Mouse (Mus musculus): Measurements from ENCODE around the gene Ajm1. TPM values are rescaled to one million over a fixed set of nuclear protein-coding genes. Genes with fewer than 3 reads are reported as not detected.

The Ajm1 gene
- polyA plus RNA-seq (2014; fragmentation: Nextera tagmentation; extraction: Ambion mirVana), result 0.28 and 0.69 TPM in 2 replicates

DNA sequence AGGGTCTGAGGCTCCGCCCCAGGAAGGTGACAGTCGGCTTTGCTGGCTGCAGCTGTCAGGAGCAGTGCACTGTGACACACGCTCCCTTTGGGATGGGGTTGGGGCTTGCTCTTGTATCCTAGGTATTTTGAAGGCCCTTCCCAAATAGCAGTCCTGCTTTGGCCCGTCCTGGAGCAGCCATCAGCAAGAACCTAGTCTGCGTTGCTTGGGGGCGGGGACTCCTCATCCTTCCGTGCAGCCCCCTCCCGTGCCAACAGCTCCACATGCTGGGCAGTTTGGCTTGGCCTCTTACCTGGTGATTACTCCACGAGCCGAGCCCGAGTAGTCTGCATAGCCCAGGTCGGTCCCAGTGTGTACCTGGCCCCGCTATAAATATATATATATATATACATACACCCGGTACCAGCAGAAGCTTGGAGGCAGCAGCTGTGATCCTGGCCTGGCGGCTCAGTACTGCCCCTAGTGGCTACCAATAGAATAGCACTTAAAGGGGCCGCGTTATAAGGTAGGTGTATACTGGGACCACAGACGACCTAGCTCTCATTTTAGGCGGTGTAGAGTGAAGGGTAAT lies at the start of gene Ajm1:
Gene Ajm1, minus strand, starts transcription at position 464 of the 571 bp plus-strand sequence.
- ATAC-seq (replicated peaks; ENCODE audit: low FRiP score), result peak; percentile 52
- Histone ChIP-seq H3K9ac (ENCODE audit: low read length) (no peak within 1 kb of the TSS), H3K9me3 (ENCODE audit: control insufficient read depth, low read length) (no peaks in the 10 kb centered on the region), H3K27me3 (ENCODE audit: control insufficient read depth, insufficient read depth, low read length) (peaks cover 51% of the 10 kb centered on the region), H3K36me3 (ENCODE audit: control insufficient read depth, insufficient read depth, low read length) (peaks cover 2% of the 10 kb centered on the region; the same call in 1 of the 2 replicates), H3K4me2 (ENCODE audit: low read depth, low read length, severe bottlenecking) (peak within 1 kb of the TSS; percentile 48), H3K4me1 (replicated peaks; ENCODE audit: control insufficient read depth, insufficient read depth, low read length) (peaks cover 15% of the 10 kb centered on the region), H3K4me3 (ENCODE audit: low read depth, low read length) (peak within 1 kb of the TSS; percentile 23), H3K27ac (ENCODE audit: low read depth, low read length) (no peak within 1 kb of the TSS)
- WGBS, result 7% methylated on average over 19 of the region's 19 CpGs
- DNase-seq (ENCODE audit: low spot score), result peak; percentile 83

GRCm38 (mm10) chr2:25628738-25629137 lies 47.2 kb upstream of the Ajm1 start:
- Histone ChIP-seq H3K27me3 (ENCODE audit: control insufficient read depth, insufficient read depth, low read length) (no peaks in the 10 kb centered on the region; the same call in 1 of the 2 replicates), H3K4me3 (ENCODE audit: low read depth, low read length) (no peak overlapping the region), H3K27ac (ENCODE audit: low read depth, low read length) (no peak overlapping the region), H3K4me1 (replicated peaks; ENCODE audit: control insufficient read depth, insufficient read depth, low read length) (no peaks in the 10 kb centered on the region), H3K4me2 (ENCODE audit: low read depth, low read length, severe bottlenecking) (no peak overlapping the region), H3K9me3 (ENCODE audit: control insufficient read depth, low read length) (no peaks in the 10 kb centered on the region), H3K9ac (ENCODE audit: low read length) (no peak overlapping the region), H3K36me3 (ENCODE audit: control insufficient read depth, insufficient read depth, low read length) (no peaks in the 10 kb centered on the region)
- DNase-seq (ENCODE audit: low spot score), result no peak
- ATAC-seq (replicated peaks; ENCODE audit: low FRiP score), result no peak
- WGBS, result 61% methylated on average over 4 of the region's 4 CpGs

- H3K27me3 ChIP-seq (ENCODE audit: control insufficient read depth, insufficient read depth, low read length), result no peaks in the 10 kb centered on the region; the same call in 1 of the 2 replicates
- H3K27ac ChIP-seq (ENCODE audit: low read depth, low read length), result no peak within 1 kb of the TSS
These were observed 46.3 kb upstream of the Ajm1 start, which contains the start of gene Fcna for GRCm38 (mm10) chr2:25627811-25628210. Gene Fcna (minus strand): TSS chr2:25628030.

GRCm38 (mm10) chr2:25625986-25626385 lies 44.4 kb upstream of the Ajm1 start:
- Histone ChIP-seq H3K4me3 (ENCODE audit: low read depth, low read length) (no peak overlapping the region), H3K4me1 (replicated peaks; ENCODE audit: control insufficient read depth, insufficient read depth, low read length) (no peaks in the 10 kb centered on the region; the same call in 1 of the 2 replicates), H3K4me2 (ENCODE audit: low read depth, low read length, severe bottlenecking) (no peak overlapping the region), H3K27me3 (ENCODE audit: control insufficient read depth, insufficient read depth, low read length) (no peaks in the 10 kb centered on the region; the same call in 1 of the 2 replicates), H3K36me3 (ENCODE audit: control insufficient read depth, insufficient read depth, low read length) (no peaks in the 10 kb centered on the region), H3K9me3 (ENCODE audit: control insufficient read depth, low read length) (no peaks in the 10 kb centered on the region), H3K9ac (ENCODE audit: low read length) (no peak overlapping the region), H3K27ac (ENCODE audit: low read depth, low read length) (no peak overlapping the region)
- ATAC-seq (replicated peaks; ENCODE audit: low FRiP score) (no peak), DNase-seq (ENCODE audit: low spot score) (no peak)
- WGBS, result 80% methylated on average over 5 of the region's 5 CpGs

More at GRCm38 (mm10) chr2:25627811-25628210, 46.3 kb upstream of the Ajm1 start, which contains the start of gene Fcna:
- H3K4me1 ChIP-seq (replicated peaks; ENCODE audit: control insufficient read depth, insufficient read depth, low read length), result no peaks in the 10 kb centered on the region
- H3K9me3 ChIP-seq (ENCODE audit: control insufficient read depth, low read length), result no peaks in the 10 kb centered on the region
- DNase-seq (ENCODE audit: low spot score) (no peak), ATAC-seq (replicated peaks; ENCODE audit: low FRiP score) (no peak)
- H3K4me2 ChIP-seq (ENCODE audit: low read depth, low read length, severe bottlenecking), result no peak within 1 kb of the TSS
- H3K9ac ChIP-seq (ENCODE audit: low read length), result no peak within 1 kb of the TSS
- no peaks in the 10 kb centered on the region for H3K36me3 ChIP-seq (ENCODE audit: control insufficient read depth, insufficient read depth, low read length)
- 80% methylated on average over 6 of the region's 6 CpGs for WGBS
- H3K4me3 ChIP-seq (ENCODE audit: low read depth, low read length), result no peak within 1 kb of the TSS

GRCm38 (mm10) chr2:25621229-25622200 lies 40.0 kb upstream of the Ajm1 start, which contains the start of gene Tmem141:
Gene Tmem141 (minus strand): TSS chr2:25622005.
- ATAC-seq (replicated peaks; ENCODE audit: low FRiP score), result peak; percentile 92
- Histone ChIP-seq H3K9me3 (ENCODE audit: control insufficient read depth, low read length) (no peaks in the 10 kb centered on the region), H3K27me3 (ENCODE audit: control insufficient read depth, insufficient read depth, low read length) (peaks cover 7% of the 10 kb centered on the region), H3K27ac (ENCODE audit: low read depth, low read length) (no peak within 1 kb of the TSS), H3K9ac (ENCODE audit: low read length) (peak within 1 kb of the TSS; percentile 62), H3K4me1 (replicated peaks; ENCODE audit: control insufficient read depth, insufficient read depth, low read length) (no peaks in the 10 kb centered on the region; the same call in 1 of the 2 replicates), H3K36me3 (ENCODE audit: control insufficient read depth, insufficient read depth, low read length) (no peaks in the 10 kb centered on the region), H3K4me2 (ENCODE audit: low read depth, low read length, severe bottlenecking) (peak within 1 kb of the TSS; percentile 72), H3K4me3 (ENCODE audit: low read depth, low read length) (peak within 1 kb of the TSS; percentile 38)
- WGBS, result 5% methylated on average over 34 of the region's 34 CpGs
- peak; percentile 88 for DNase-seq (ENCODE audit: low spot score)

- no peak overlapping the region for H3K4me2 ChIP-seq (ENCODE audit: low read depth, low read length, severe bottlenecking)
- H3K36me3 ChIP-seq (ENCODE audit: control insufficient read depth, insufficient read depth, low read length), result no peaks in the 10 kb centered on the region
- H3K9ac ChIP-seq (ENCODE audit: low read length), result no peak overlapping the region
- DNase-seq (ENCODE audit: low spot score) (no peak), ATAC-seq (replicated peaks; ENCODE audit: low FRiP score) (no peak; the same call in 1 of the 2 replicates)
- H3K4me3 ChIP-seq (ENCODE audit: low read depth, low read length), result no peak overlapping the region
- no peak overlapping the region for H3K27ac ChIP-seq (ENCODE audit: low read depth, low read length)
- peaks cover 14% of the 10 kb centered on the region for H3K27me3 ChIP-seq (ENCODE audit: control insufficient read depth, insufficient read depth, low read length)
- H3K4me1 ChIP-seq (replicated peaks; ENCODE audit: control insufficient read depth, insufficient read depth, low read length), result no peaks in the 10 kb centered on the region; the same call in 1 of the 2 replicates
- no peaks in the 10 kb centered on the region for H3K9me3 ChIP-seq (ENCODE audit: control insufficient read depth, low read length)
- 88% methylated on average over 4 of the region's 4 CpGs for WGBS
These were observed 39.3 kb upstream of the Ajm1 start for GRCm38 (mm10) chr2:25620852-25621228.

GRCm38 (mm10) chr2:25620386-25620785 lies 38.8 kb upstream of the Ajm1 start:
- no peaks in the 10 kb centered on the region for H3K36me3 ChIP-seq (ENCODE audit: control insufficient read depth, insufficient read depth, low read length)
- DNase-seq (ENCODE audit: low spot score), result no peak
- no peak overlapping the region for H3K27ac ChIP-seq (ENCODE audit: low read depth, low read length)
- peaks cover 17% of the 10 kb centered on the region for H3K27me3 ChIP-seq (ENCODE audit: control insufficient read depth, insufficient read depth, low read length)
- H3K9ac ChIP-seq (ENCODE audit: low read length), result no peak overlapping the region
- H3K4me2 ChIP-seq (ENCODE audit: low read depth, low read length, severe bottlenecking), result no peak overlapping the region
- WGBS, result 85% methylated on average over 6 of the region's 6 CpGs
- no peak for ATAC-seq (replicated peaks; ENCODE audit: low FRiP score)
- H3K4me3 ChIP-seq (ENCODE audit: low read depth, low read length), result no peak overlapping the region
- no peaks in the 10 kb centered on the region; the same call in 1 of the 2 replicates for H3K4me1 ChIP-seq (replicated peaks; ENCODE audit: control insufficient read depth, insufficient read depth, low read length)
- H3K9me3 ChIP-seq (ENCODE audit: control insufficient read depth, low read length), result no peaks in the 10 kb centered on the region

GRCm38 (mm10) chr2:25617578-25617977 lies 36.0 kb upstream of the Ajm1 start, which contains the start of gene Ccdc183:
Gene Ccdc183 (minus strand): TSS chr2:25617678.
- H3K4me1 ChIP-seq (replicated peaks; ENCODE audit: control insufficient read depth, insufficient read depth, low read length), result no peaks in the 10 kb centered on the region; the same call in 1 of the 2 replicates
- H3K27me3 ChIP-seq (ENCODE audit: control insufficient read depth, insufficient read depth, low read length), result peaks cover 22% of the 10 kb centered on the region
- H3K27ac ChIP-seq (ENCODE audit: low read depth, low read length), result no peak within 1 kb of the TSS
- 77% methylated on average over 3 of the region's 3 CpGs for WGBS
- H3K36me3 ChIP-seq (ENCODE audit: control insufficient read depth, insufficient read depth, low read length), result no peaks in the 10 kb centered on the region
- H3K4me3 ChIP-seq (ENCODE audit: low read depth, low read length), result no peak within 1 kb of the TSS
- no peaks in the 10 kb centered on the region for H3K9me3 ChIP-seq (ENCODE audit: control insufficient read depth, low read length)
- H3K4me2 ChIP-seq (ENCODE audit: low read depth, low read length, severe bottlenecking), result no peak within 1 kb of the TSS
- ATAC-seq (replicated peaks; ENCODE audit: low FRiP score) (no peak), DNase-seq (ENCODE audit: low spot score) (no peak)
- H3K9ac ChIP-seq (ENCODE audit: low read length), result no peak within 1 kb of the TSS
